Mouse (Mus musculus): ENCODE measurements around the gene Bmp2k. TPM values are rescaled to one million over a fixed set of nuclear protein-coding genes. Genes with fewer than 3 reads are reported as not detected.

Bmp2k gene
- total and polyA plus RNA-seq, 3 experiments: 7.9 to 9.1 (median 8.9) TPM

GRCm38 (mm10) chr5:96972474-96973130 is 24.9 kb upstream of the Bmp2k start:
- H3K79me2 ChIP-seq (replicated peaks; ENCODE audit: control insufficient read depth, extremely low read depth, insufficient read depth, poor library complexity, severe bottlenecking): no peaks in the 10 kb centered on the region; the same call in 1 of the 2 replicates
- dilution Hi-C loops (cut with MboI; ENCODE audit: extremely low pct_ligation_motif_present, extremely low pct_unique_long_range_greater_than_20kb, low sequenced_read_pairs) (no loop called here), in situ Hi-C loops (cut with MboI; ENCODE audit: low pct_ligation_motif_present, low pct_unique_long_range_greater_than_20kb, low sequenced_read_pairs) (no loop called here)
- DNase-seq (ENCODE audit: extremely low read depth): no peak
- no peak overlapping the region for H3K9ac ChIP-seq (ENCODE audit: insufficient read depth, low read depth)
- H3K4me2 ChIP-seq (ENCODE audit: insufficient read depth, low read depth, poor library complexity, severe bottlenecking): no peak overlapping the region
- H3K4me3 ChIP-seq (replicated peaks in 1 of 3; ENCODE audit: low read depth in 2 of 3, low read length in 2 of 3, poor library complexity in 1 of 3): no peak overlapping the region
- H3K27me3 ChIP-seq (replicated peaks): no peaks in the 10 kb centered on the region
- H3K4me1 ChIP-seq (ENCODE audit: control insufficient read depth in 1 of 2, insufficient read depth in 2 of 2): peaks cover 13 to 30% of the 10 kb centered on the region in 2 experiments
- no peaks in the 10 kb centered on the region for H3K36me3 ChIP-seq (replicated peaks in 1 of 2; ENCODE audit: control insufficient read depth in 1 of 2, insufficient read depth in 1 of 2, low read length in 1 of 2)
- H3K9me3 ChIP-seq (replicated peaks; ENCODE audit: low read length): peaks cover 9% of the 10 kb centered on the region
- TF ChIP-seq TBP (conservative IDR thresholded peaks at IDR 0.05; ENCODE audit: low read depth, low read length) (no peak), CTCF (conservative IDR thresholded peaks at IDR 0.05 in 1 of 2, IDR thresholded peaks at IDR 0.05 in 1 of 2; ENCODE audit: low read depth in 2 of 2, low read length in 2 of 2) (no peak), KAT2A (IDR thresholded peaks at IDR 0.05; ENCODE audit: insufficient replicate concordance, low read length) (no peak), CHD2 (IDR thresholded peaks at IDR 0.05; ENCODE audit: low read length) (no peak), POLR2A (IDR thresholded peaks at IDR 0.05; ENCODE audit: low read depth, low read length) (no peak), JUND (conservative IDR thresholded peaks at IDR 0.05; ENCODE audit: low read depth, low read length) (no peak), SMC3 (IDR thresholded peaks at IDR 0.05; ENCODE audit: low read depth, low read length) (no peak), BHLHE40 (IDR thresholded peaks at IDR 0.05; ENCODE audit: low read depth, low read length) (no peak), USF1 (IDR thresholded peaks at IDR 0.05; ENCODE audit: low read depth, low read length) (no peak), ETS1 (conservative IDR thresholded peaks at IDR 0.05; ENCODE audit: low read depth, low read length) (no peak), ZMIZ1 (IDR thresholded peaks at IDR 0.05; ENCODE audit: low read depth, low read length) (no peak), CHD1 (IDR thresholded peaks at IDR 0.05; ENCODE audit: low read depth, low read length) (no peak), SIN3A (IDR thresholded peaks at IDR 0.05; ENCODE audit: low read length) (no peak), POLR2AphosphoS2 (IDR thresholded peaks at IDR 0.05; ENCODE audit: low read depth, low read length) (no peak), NRF1 (IDR thresholded peaks at IDR 0.05; ENCODE audit: low read depth, low read length) (no peak)
- no peak overlapping the region for H3K27ac ChIP-seq (ENCODE audit: insufficient read depth, low read depth)

- dilution Hi-C loops (cut with MboI; ENCODE audit: extremely low pct_ligation_motif_present, extremely low pct_unique_long_range_greater_than_20kb, low sequenced_read_pairs) (no loop called here), in situ Hi-C loops (cut with MboI; ENCODE audit: low pct_ligation_motif_present, low pct_unique_long_range_greater_than_20kb, low sequenced_read_pairs) (no loop called here)
- no peak overlapping the region for H3K27ac ChIP-seq (ENCODE audit: insufficient read depth, low read depth)
- H3K4me3 ChIP-seq (replicated peaks in 1 of 3; ENCODE audit: low read depth in 2 of 3, low read length in 2 of 3, poor library complexity in 1 of 3): no peak overlapping the region
- peaks cover 10 to 19% of the 10 kb centered on the region in 2 experiments for H3K4me1 ChIP-seq (ENCODE audit: control insufficient read depth in 1 of 2, insufficient read depth in 2 of 2)
- no peak for DNase-seq (ENCODE audit: extremely low read depth)
- no peak overlapping the region for H3K4me2 ChIP-seq (ENCODE audit: insufficient read depth, low read depth, poor library complexity, severe bottlenecking)
- no peak for TF ChIP-seq TCF12 (IDR thresholded peaks at IDR 0.05; ENCODE audit: low read depth, low read length)
- no peak for TF ChIP-seq ETS1 (conservative IDR thresholded peaks at IDR 0.05; ENCODE audit: low read depth, low read length)
- no peak for TF ChIP-seq BHLHE40 (IDR thresholded peaks at IDR 0.05; ENCODE audit: low read depth, low read length)
- no peak for TF ChIP-seq MEF2A (IDR thresholded peaks at IDR 0.05; ENCODE audit: borderline replicate concordance, low read depth, low read length)
- TF ChIP-seq TBP (conservative IDR thresholded peaks at IDR 0.05; ENCODE audit: low read depth, low read length): no peak
- TF ChIP-seq RAD21 (IDR thresholded peaks at IDR 0.05; ENCODE audit: low read depth, low read length): no peak
- TF ChIP-seq JUN (IDR thresholded peaks at IDR 0.05; ENCODE audit: insufficient read depth, low read depth, low read length): no peak
- TF ChIP-seq RCOR1 (conservative IDR thresholded peaks at IDR 0.05; ENCODE audit: low read depth, low read length): no peak
- TF ChIP-seq ZC3H11A (IDR thresholded peaks at IDR 0.05; ENCODE audit: low read depth, low read length): no peak
- TF ChIP-seq EP300 (IDR thresholded peaks at IDR 0.05; ENCODE audit: low read length): no peak
- TF ChIP-seq ZNF384 (IDR thresholded peaks at IDR 0.05; ENCODE audit: low read depth, low read length): no peak
- TF ChIP-seq ZMIZ1 (IDR thresholded peaks at IDR 0.05; ENCODE audit: low read depth, low read length): no peak
- no peak for TF ChIP-seq UBTF (IDR thresholded peaks at IDR 0.05; ENCODE audit: low read depth, low read length)
- no peak for TF ChIP-seq CTCF (conservative IDR thresholded peaks at IDR 0.05 in 1 of 2, IDR thresholded peaks at IDR 0.05 in 1 of 2; ENCODE audit: low read depth in 2 of 2, low read length in 2 of 2)
- no peak for TF ChIP-seq MAZ (IDR thresholded peaks at IDR 0.05; ENCODE audit: low read depth, low read length)
- no peak for TF ChIP-seq MAFK (IDR thresholded peaks at IDR 0.05; ENCODE audit: insufficient replicate concordance, low read length)
- TF ChIP-seq NRF1 (IDR thresholded peaks at IDR 0.05; ENCODE audit: low read depth, low read length): no peak
- TF ChIP-seq USF2 (conservative IDR thresholded peaks at IDR 0.05; ENCODE audit: low read depth, low read length): no peak
- TF ChIP-seq ELF1 (IDR thresholded peaks at IDR 0.05; ENCODE audit: low read depth, low read length): no peak
- H3K36me3 ChIP-seq (replicated peaks in 1 of 2; ENCODE audit: control insufficient read depth in 1 of 2, insufficient read depth in 1 of 2, low read length in 1 of 2): no peaks in the 10 kb centered on the region
- no peaks in the 10 kb centered on the region for H3K27me3 ChIP-seq (replicated peaks)
- no peaks in the 10 kb centered on the region; the same call in 1 of the 2 replicates for H3K79me2 ChIP-seq (replicated peaks; ENCODE audit: control insufficient read depth, extremely low read depth, insufficient read depth, poor library complexity, severe bottlenecking)
- no peak overlapping the region for H3K9ac ChIP-seq (ENCODE audit: insufficient read depth, low read depth)
- peaks cover 9% of the 10 kb centered on the region for H3K9me3 ChIP-seq (replicated peaks; ENCODE audit: low read length)
These were observed 23.8 kb upstream of the Bmp2k start for GRCm38 (mm10) chr5:96973714-96974113.

All from CH12.LX (cell line).